Mouse (Mus musculus) neural tube, embryonic 13.5 days (tissue): ENCODE measurements around the gene 1810013L24Rik. TPM values are rescaled to one million over a fixed set of nuclear protein-coding genes. Genes with fewer than 3 reads are reported as not detected.
"Not testable (repeated sequence)": the region's sequence is repeated elsewhere in the genome, so short reads cannot be mapped to it uniquely, and the experiment has no call there.

Experiments
- ATAC-seq: fragments of 200-750 bp; cut with Nextera tagmentation; 2 replicates; pipeline ENCODE4 v1.8.0; 2017; ENCODE audit warnings: low read depth, mild to moderate bottlenecking, moderate TSS enrichment, moderate library complexity
- H3K27ac ChIP-seq: fragments of 300-500 bp; sonication (generic); replicated peaks from 2 replicates; pipeline ENCODE4 v1.5.1; 2015; ENCODE audit warnings: moderate library complexity, mild to moderate bottlenecking, inconsistent platforms
- H3K27me3 ChIP-seq: fragments of 300-500 bp; sonication (generic); 2 replicates; pipeline ENCODE4 v1.6.1; 2015; ENCODE audit warnings: mild to moderate bottlenecking, inconsistent platforms
- H3K36me3 ChIP-seq: fragments of 300-500 bp; sonication (generic); 2 replicates; pipeline ENCODE4 v1.6.1; 2015; ENCODE audit warnings: mild to moderate bottlenecking, inconsistent platforms
- H3K4me1 ChIP-seq: fragments of 300-500 bp; sonication (generic); replicated peaks from 2 replicates; pipeline ENCODE4 v1.6.1; 2015; ENCODE audit warnings: inconsistent platforms
- H3K4me2 ChIP-seq: fragments of 300-500 bp; sonication (generic); 2 replicates; pipeline ENCODE4 v1.6.1; 2015; ENCODE audit warnings: inconsistent platforms, mild to moderate bottlenecking, moderate library complexity
- H3K4me3 ChIP-seq: fragments of 300-500 bp; sonication (generic); 2 replicates; pipeline ENCODE4 v1.5.1; 2015; ENCODE audit warnings: mild to moderate bottlenecking, inconsistent platforms
- H3K9ac ChIP-seq: fragments of 300-500 bp; sonication (generic); 2 replicates; pipeline ENCODE4 v1.6.1; 2015; ENCODE audit warnings: moderate library complexity, mild to moderate bottlenecking, inconsistent platforms
- H3K9me3 ChIP-seq: fragments of 300-500 bp; sonication (generic); 2 replicates; pipeline ENCODE4 v1.6.1; 2016; ENCODE audit warnings: inconsistent platforms
- whole genome bisulfite sequencing: fragments of 180-500 bp; shearing (Covaris S2); methylation state at CpG from one replicate; pipeline ENCODE4 v1.1.7; 2015; 5-methylcytosine and 5-hydroxymethylcytosine counted together
- polyA plus RNA-seq: library from polyadenylated mRNA; unstranded; fragments of >200 nt; fragmentation: Nextera tagmentation; extraction: Ambion mirVana; gene quantifications from 2 replicates; pipeline ENCODE4 v1.2.1, GENCODE M21; 2015

1810013L24Rik gene
- polyA plus RNA-seq, 1 experiment from 2014 or later, result 34.9 TPM

DNA sequence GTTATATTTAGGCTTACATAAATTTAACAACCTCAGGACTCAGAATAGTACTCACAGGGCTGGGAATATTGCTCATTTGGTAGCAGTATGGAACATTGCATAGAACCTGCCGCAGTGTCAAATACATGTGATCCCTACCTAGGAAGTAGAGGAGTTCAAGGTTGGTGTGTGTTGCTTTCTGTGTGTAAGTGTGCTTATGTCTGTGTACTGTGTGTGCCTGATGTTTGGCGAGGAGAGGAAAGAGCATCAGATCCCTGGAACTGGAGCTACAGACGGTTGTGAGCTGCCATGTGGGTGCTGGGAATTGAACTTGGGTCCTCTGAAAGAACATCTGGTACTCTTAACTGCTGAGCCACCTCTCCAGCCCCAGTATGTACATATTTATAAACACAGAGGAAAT lies 38.6 kb downstream of the 1810013L24Rik start:
- ATAC-seq, result no peak
- no peak overlapping the region for H3K9ac ChIP-seq
- WGBS, result 91% methylated on average over 3 of the region's 3 CpGs

GRCm38 (mm10) chr16:8869715-8870114 lies 39.8 kb downstream of the 1810013L24Rik start:
- Histone ChIP-seq H3K36me3 (no peaks in the 10 kb centered on the region), H3K27ac (no peak overlapping the region), H3K4me2 (no peak overlapping the region), H3K9ac (no peak overlapping the region), H3K4me3 (no peak overlapping the region), H3K9me3 (no peaks in the 10 kb centered on the region), H3K27me3 (no peaks in the 10 kb centered on the region), H3K4me1 (0 out of 2 replicates have a peak, but pooled peaks cover 6% of the 10 kb centered on the region)
- ATAC-seq, result peak; percentile 32; the same call in 1 of the 2 replicates
- WGBS, result 26% methylated on average over 2 of the region's 2 CpGs

More for the DNA sequence above, 38.6 kb downstream of the 1810013L24Rik start:
- H3K36me3 ChIP-seq, result no peaks in the 10 kb centered on the region
- H3K27me3 ChIP-seq, result no peaks in the 10 kb centered on the region
- no peak overlapping the region for H3K4me2 ChIP-seq
- H3K4me1 ChIP-seq, result 0 out of 2 replicates have a peak, but pooled peaks cover 6% of the 10 kb centered on the region
- H3K4me3 ChIP-seq, result no peak overlapping the region
- no peak overlapping the region for H3K27ac ChIP-seq
- no peaks in the 10 kb centered on the region for H3K9me3 ChIP-seq

DNA sequence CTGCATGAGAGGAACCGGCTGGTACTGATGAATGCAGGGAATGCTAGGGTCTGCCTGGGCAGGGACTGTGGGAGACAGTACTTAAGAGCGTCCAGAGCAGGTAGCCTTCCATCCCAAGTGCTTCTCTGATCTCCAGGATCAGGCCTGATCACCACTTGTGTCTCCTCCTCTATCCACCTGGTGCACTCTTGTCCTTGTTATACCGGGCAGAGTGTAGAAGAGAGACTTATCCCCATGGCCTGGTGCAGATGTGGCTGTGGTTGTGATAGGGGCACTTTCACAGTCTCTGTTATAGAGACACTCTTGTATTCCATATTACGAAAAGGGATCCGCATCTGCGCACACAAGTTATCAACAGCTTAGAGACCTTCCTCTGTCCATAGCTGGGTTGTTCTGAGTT lies 41.5 kb downstream of the 1810013L24Rik start:
- no peaks in the 10 kb centered on the region for H3K36me3 ChIP-seq
- H3K27ac ChIP-seq, result no peak overlapping the region
- no peak overlapping the region for H3K9ac ChIP-seq
- no peaks in the 10 kb centered on the region for H3K9me3 ChIP-seq
- H3K27me3 ChIP-seq, result no peaks in the 10 kb centered on the region
- H3K4me3 ChIP-seq, result no peak overlapping the region
- 0 out of 2 replicates have a peak, but pooled peaks cover 6% of the 10 kb centered on the region for H3K4me1 ChIP-seq
- no peak overlapping the region for H3K4me2 ChIP-seq
- 92% methylated on average over 6 of the region's 6 CpGs for WGBS
- ATAC-seq, result no peak

- 35% methylated on average over 5 of the region's 5 CpGs for WGBS
- Histone ChIP-seq H3K27me3 (no peaks in the 10 kb centered on the region), H3K9ac (no peak overlapping the region), H3K36me3 (no peaks in the 10 kb centered on the region), H3K4me2 (no peak overlapping the region), H3K4me1 (0 out of 2 replicates have a peak, but pooled peaks cover 6% of the 10 kb centered on the region), H3K27ac (no peak overlapping the region), H3K9me3 (no peaks in the 10 kb centered on the region), H3K4me3 (no peak overlapping the region)
- ATAC-seq, result no peak
These were observed 42.1 kb downstream of the 1810013L24Rik start for GRCm38 (mm10) chr16:8872019-8872418.

- Histone ChIP-seq H3K4me1 (0 out of 2 replicates have a peak, but pooled peaks cover 6% of the 10 kb centered on the region), H3K9me3 (no peaks in the 10 kb centered on the region), H3K36me3 (no peaks in the 10 kb centered on the region), H3K4me3 (no peak overlapping the region), H3K27me3 (no peaks in the 10 kb centered on the region), H3K4me2 (no peak overlapping the region), H3K27ac (no peak overlapping the region), H3K9ac (no peak overlapping the region)
- ATAC-seq, result no peak
- 72% methylated on average over 3 of the region's 3 CpGs for WGBS
These were observed 42.6 kb downstream of the 1810013L24Rik start for GRCm38 (mm10) chr16:8872486-8872885.

GRCm38 (mm10) chr16:8880076-8880475 lies 50.2 kb downstream of the 1810013L24Rik start:
- 19% methylated on average over 5 of the region's 5 CpGs for WGBS
- Histone ChIP-seq H3K36me3 (no peaks in the 10 kb centered on the region), H3K9ac (no peak overlapping the region), H3K4me3 (no peak overlapping the region), H3K9me3 (no peaks in the 10 kb centered on the region), H3K27ac (no peak overlapping the region), H3K4me1 (no peaks in the 10 kb centered on the region), H3K27me3 (no peaks in the 10 kb centered on the region), H3K4me2 (no peak overlapping the region)
- ATAC-seq, result no peak

- peak; percentile 57 for ATAC-seq
- no peak overlapping the region for H3K27ac ChIP-seq
- WGBS, result 43% methylated on average over 11 of the region's 11 CpGs
- H3K4me1 ChIP-seq, result no peaks in the 10 kb centered on the region
- H3K36me3 ChIP-seq, result no peaks in the 10 kb centered on the region
- H3K27me3 ChIP-seq, result no peaks in the 10 kb centered on the region
- H3K4me2 ChIP-seq, result no peak overlapping the region
- no peaks in the 10 kb centered on the region for H3K9me3 ChIP-seq
- H3K4me3 ChIP-seq, result no peak overlapping the region
- no peak overlapping the region for H3K9ac ChIP-seq
These were observed 53.9 kb downstream of the 1810013L24Rik start for GRCm38 (mm10) chr16:8883674-8884241.

DNA sequence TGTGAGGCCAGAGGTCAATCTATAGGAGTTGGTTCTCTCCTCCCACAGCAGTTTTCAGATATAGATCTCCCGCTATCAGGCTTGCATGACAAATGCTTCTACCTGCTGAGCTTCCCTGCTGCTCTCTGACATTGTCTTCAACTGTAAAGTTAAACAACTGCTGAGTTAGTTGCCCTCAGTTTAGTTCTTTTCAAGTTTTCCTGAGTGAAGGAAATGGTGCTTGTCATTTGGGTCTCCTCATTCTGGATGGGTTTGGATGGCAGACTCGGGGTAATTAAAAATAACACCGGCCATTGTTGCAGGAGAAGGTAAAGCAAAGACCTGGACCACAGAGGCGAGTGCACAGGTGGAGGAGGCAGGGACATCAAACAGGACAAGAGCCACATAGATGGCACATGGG lies 64.3 kb downstream of the 1810013L24Rik start:
- H3K27ac ChIP-seq, ATAC-seq, H3K36me3 ChIP-seq, H3K4me1 ChIP-seq, H3K9ac ChIP-seq, H3K4me2 ChIP-seq, H3K27me3 ChIP-seq, H3K9me3 ChIP-seq, H3K4me3 ChIP-seq: not testable (repeated sequence)
- WGBS, result 43% methylated on average over 4 of the region's 4 CpGs

GRCm38 (mm10) chr16:8895301-8895700 lies 65.4 kb downstream of the 1810013L24Rik start:
- Histone ChIP-seq H3K9ac (no peak overlapping the region), H3K36me3 (no peaks in the 10 kb centered on the region), H3K9me3 (no peaks in the 10 kb centered on the region), H3K4me3 (no peak overlapping the region), H3K27me3 (no peaks in the 10 kb centered on the region), H3K4me1 (no peaks in the 10 kb centered on the region), H3K27ac (no peak overlapping the region), H3K4me2 (no peak overlapping the region)
- 97% methylated on average over 4 of the region's 4 CpGs for WGBS
- no peak for ATAC-seq

- H3K36me3 ChIP-seq, H3K4me3 ChIP-seq, H3K4me2 ChIP-seq, H3K27me3 ChIP-seq, H3K9ac ChIP-seq, ATAC-seq, H3K4me1 ChIP-seq, H3K27ac ChIP-seq, H3K9me3 ChIP-seq: not testable (repeated sequence)
- whole genome bisulfite sequencing, result 26% methylated on average over 2 of the region's 2 CpGs
These were observed 76.2 kb downstream of the 1810013L24Rik start for GRCm38 (mm10) chr16:8906115-8906514.

Other genes starting within 250 kb of the 1810013L24Rik start
- 37.0 and 43.3 TPM in 2 replicates for gene Pmm2, start 192.4 kb upstream of the 1810013L24Rik start, polyA plus RNA-seq
- gene Tmem186, start 192.4 kb upstream of the 1810013L24Rik start, polyA plus RNA-seq, result 19.0 and 20.6 TPM in 2 replicates
- gene Carhsp1, start 157.9 kb upstream of the 1810013L24Rik start, polyA plus RNA-seq, result 225 and 243 TPM in 2 replicates
- not detected in 2 replicates for gene Gm5767, start 149.3 kb upstream of the 1810013L24Rik start, polyA plus RNA-seq
- gene Usp7, start 37.8 kb upstream of the 1810013L24Rik start, polyA plus RNA-seq, result 30.9 and 31.3 TPM in 2 replicates